Mouse (Mus musculus) layer of hippocampus, adult 9-11 months (tissue): Measurements from ENCODE around the gene Prl5a1.

Source experiments
- DNase-seq: peaks from one replicate; pipeline ENCODE4 v3.0.0; 2022

The Prl5a1 gene

GRCm38 (mm10) chr13:28142184-28142583 lies at the start of gene Prl5a1:
Gene Prl5a1 (plus strand): TSS chr13:28142484.
- DNase-seq, result no peak

GRCm38 (mm10) chr13:28096161-28096560 lies 46.1 kb upstream of the Prl5a1 start:
- no peak for DNase-seq

GRCm38 (mm10) chr13:28108536-28108935 lies 33.7 kb upstream of the Prl5a1 start:
- no peak for DNase-seq

GRCm38 (mm10) chr13:28132781-28133180 lies 9.5 kb upstream of the Prl5a1 start:
- DNase-seq, result no peak

- DNase-seq, result no peak
Measured at GRCm38 (mm10) chr13:28135790-28136189, 6.5 kb upstream of the Prl5a1 start.
